In the genomic region with DNA sequence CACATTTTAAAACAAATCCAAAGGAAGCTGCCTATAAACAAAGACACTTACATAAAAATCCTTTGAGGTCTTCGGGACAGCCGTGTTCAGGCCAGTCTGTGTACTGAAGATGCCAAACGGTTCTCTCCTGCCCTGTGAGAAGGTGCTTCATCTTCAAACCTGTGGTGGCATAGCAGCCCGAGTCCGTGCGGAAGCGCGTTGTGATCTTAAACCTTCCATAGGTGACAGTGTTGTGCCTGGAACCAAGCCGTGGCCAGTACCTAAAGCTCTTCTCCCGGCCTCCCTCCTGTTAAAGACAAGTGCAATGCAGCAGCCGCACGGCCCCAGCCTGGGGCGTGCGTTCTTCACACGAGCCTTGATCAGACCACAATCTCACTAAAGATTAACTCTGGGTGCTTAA, we compare ENCODE assay signal across 23 mouse cellular contexts.
"Had no signal": no experiment of that assay in that cellular context is flagged by ENCODE, and none has a peak within 500 bp of the region (broad histone marks: within the 10 kb centered on the region; RNA-seq: fewer than 3 reads in every experiment).

No protein-coding gene starts in this region.

- H3K4me3 ChIP-seq: heart, embryonic 12.5 days; hindbrain, embryonic 13.5 days; hindbrain, embryonic 15.5 days; kidney, embryonic 15.5 days; limb, embryonic 13.5 days; limb, embryonic 15.5 days had no signal

- H3K27ac ChIP-seq: hindbrain, embryonic 13.5 days; hindbrain, embryonic 15.5 days; hindbrain, postnatal 0 days; kidney, embryonic 15.5 days; kidney, postnatal 0 days; limb, embryonic 13.5 days; limb, embryonic 15.5 days had no signal

- H3K9ac ChIP-seq: forebrain, postnatal 0 days; heart, embryonic 12.5 days; hindbrain, embryonic 13.5 days; hindbrain, embryonic 15.5 days; kidney, embryonic 15.5 days; limb, embryonic 13.5 days; limb, embryonic 15.5 days had no signal

- H3K4me1 ChIP-seq: hindbrain, embryonic 13.5 days; hindbrain, embryonic 15.5 days; limb, embryonic 13.5 days had no signal

- H3K4me2 ChIP-seq: heart, embryonic 12.5 days; hindbrain, embryonic 13.5 days; hindbrain, embryonic 15.5 days; kidney, embryonic 15.5 days; limb, embryonic 13.5 days; limb, embryonic 15.5 days had no signal

- DNase-seq: forebrain, postnatal 0 days; gastrocnemius, postnatal 14 days; gastrocnemius, postnatal 36 days; heart, adult 18-20 months; heart, postnatal 14 days; heart, postnatal 36 days; kidney, adult 11 months; kidney, adult 2 months; kidney, adult 9 months; kidney, postnatal 14 days; kidney, postnatal 36 days; layer of hippocampus, adult 9-11 months; layer of hippocampus, postnatal 36 days; left cerebral cortex, postnatal 4 days had no signal

- H3K27me3 ChIP-seq: heart, embryonic 12.5 days; hindbrain, embryonic 13.5 days; hindbrain, embryonic 15.5 days; kidney, embryonic 15.5 days; limb, embryonic 13.5 days; limb, embryonic 15.5 days had no signal

- H3K9me3 ChIP-seq: heart, embryonic 12.5 days; hindbrain, embryonic 13.5 days; hindbrain, embryonic 15.5 days; kidney, embryonic 15.5 days; limb, embryonic 13.5 days; limb, embryonic 15.5 days had no signal

- ATAC-seq: forebrain, postnatal 0 days; hindbrain, postnatal 0 days; intestine, embryonic 16.5 days had no signal
